Mouse (Mus musculus): Measurements from ENCODE around the gene Myrfl. TPM values are rescaled to one million over a fixed set of nuclear protein-coding genes. Genes with fewer than 3 reads are reported as not detected.

Myrfl gene
- polyA plus RNA-seq, 1 experiment: 0.07 TPM

GRCm38 (mm10) chr10:116913647-116914273 is 17.0 kb upstream of the Myrfl start:
- no peak for DNase-seq (ENCODE audit: low read depth)

DNA sequence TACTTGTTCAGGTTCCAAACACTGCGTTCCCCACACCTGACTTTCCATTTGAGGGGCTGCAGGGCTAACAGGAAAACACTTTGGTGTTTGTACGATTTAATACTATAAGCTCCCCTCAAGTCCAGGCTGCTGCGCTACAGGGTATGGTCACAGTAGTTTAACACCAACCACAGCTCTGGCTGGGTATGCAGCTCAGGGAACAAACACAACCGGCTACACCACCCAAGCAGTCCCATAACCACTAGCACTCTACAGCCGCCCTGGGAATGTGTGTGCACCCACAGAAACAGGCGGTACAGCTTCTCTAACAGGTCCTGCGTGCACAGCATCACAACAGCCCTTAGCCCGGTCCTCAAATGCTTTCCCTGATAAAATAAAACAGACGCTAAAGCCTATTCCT is 16.1 kb upstream of the Myrfl start:
- no peak for DNase-seq (ENCODE audit: low read depth)

- no peak for DNase-seq (ENCODE audit: low read depth)
Observed at GRCm38 (mm10) chr10:116908901-116909642, 12.4 kb upstream of the Myrfl start.

DNA sequence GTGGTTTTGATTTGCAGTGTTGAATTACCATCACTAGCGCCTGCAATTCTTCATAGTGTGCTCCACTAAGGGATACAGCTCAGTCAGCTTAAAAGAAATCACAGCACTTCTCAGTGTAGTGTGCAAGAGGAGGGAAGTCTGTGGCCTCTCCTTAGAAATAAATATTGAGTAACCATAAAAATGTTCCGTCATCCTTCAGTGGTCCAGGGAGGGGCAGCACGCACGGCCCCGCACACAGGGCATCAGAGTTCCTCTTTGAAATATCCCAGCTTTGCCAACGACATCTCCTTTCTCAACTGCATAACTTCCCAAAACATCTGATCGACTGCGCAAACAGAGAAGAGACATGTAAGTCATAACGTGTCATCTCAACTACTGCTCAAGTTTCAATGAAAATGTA is 10.1 kb upstream of the Myrfl start:
- no peak for DNase-seq (ENCODE audit: low read depth)

DNA sequence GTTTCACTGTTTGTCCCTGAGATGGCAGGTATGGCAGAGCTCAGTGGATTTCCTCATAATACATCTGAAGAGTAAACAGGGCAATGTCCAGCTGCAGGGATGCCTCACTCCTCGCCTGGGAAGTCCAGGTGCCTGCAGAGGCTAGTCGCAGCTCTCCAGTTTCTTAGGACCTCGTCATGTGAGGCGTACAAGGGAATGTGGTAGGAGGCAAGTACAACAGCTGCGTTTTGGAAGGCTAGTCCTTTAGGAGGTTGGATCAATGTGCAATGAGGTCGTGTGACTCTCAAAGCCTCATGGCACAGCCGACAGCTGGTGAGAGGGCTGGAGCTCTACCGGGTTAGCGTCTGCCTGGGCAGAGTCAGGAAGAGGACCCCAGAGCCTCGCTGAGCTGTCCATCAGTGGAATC is 7.8 kb upstream of the Myrfl start:
- no peak for DNase-seq (ENCODE audit: low read depth)

- DNase-seq (ENCODE audit: low read depth): no peak
Observed at GRCm38 (mm10) chr10:116895108-116895833, 1.4 kb downstream of the Myrfl start.

GRCm38 (mm10) chr10:116894540-116894939 is 2.2 kb downstream of the Myrfl start:
- DNase-seq (ENCODE audit: low read depth): no peak

DNA sequence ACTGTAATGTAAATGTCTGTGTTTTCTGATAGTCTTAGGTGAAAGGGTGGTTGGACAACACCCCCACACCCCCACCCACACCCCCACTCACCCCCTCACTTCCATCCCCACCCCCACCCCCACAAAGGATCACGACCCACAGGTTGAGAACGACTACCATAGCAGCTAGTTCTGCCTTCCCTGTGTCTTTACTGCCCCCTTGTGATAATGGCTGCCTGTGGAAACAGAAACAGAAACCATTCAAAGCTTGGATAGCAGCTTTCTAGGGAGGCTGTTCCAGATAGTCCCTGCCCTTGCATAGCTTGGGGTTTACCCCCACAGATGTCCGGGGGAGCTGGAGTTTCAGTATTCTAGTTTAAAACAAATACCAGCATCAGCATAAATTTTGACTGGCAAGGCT is 3.0 kb downstream of the Myrfl start:
- no peak for DNase-seq (ENCODE audit: low read depth)

- DNase-seq (ENCODE audit: low read depth): no peak
Observed at GRCm38 (mm10) chr10:116890587-116890986, 6.1 kb downstream of the Myrfl start.

DNA sequence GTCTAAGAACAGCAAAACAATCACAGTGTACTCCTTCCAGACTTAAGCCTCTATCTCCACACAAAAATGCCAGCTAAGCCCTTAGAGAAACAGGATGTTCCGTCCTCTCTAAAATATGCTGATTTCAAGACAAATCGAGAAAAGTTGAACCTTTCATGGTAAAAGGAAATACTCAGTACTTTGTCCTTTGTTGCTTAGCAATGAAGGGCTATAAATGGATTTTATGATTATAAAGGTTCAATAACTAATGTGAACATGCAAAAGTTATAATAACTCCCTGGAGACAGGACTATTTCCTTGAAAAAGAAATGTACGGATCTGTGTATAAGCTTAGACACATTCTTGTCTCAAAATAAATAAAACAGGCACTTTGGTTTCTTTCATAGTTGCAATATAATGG is 12.2 kb downstream of the Myrfl start:
- DNase-seq (ENCODE audit: low read depth): no peak

DNA sequence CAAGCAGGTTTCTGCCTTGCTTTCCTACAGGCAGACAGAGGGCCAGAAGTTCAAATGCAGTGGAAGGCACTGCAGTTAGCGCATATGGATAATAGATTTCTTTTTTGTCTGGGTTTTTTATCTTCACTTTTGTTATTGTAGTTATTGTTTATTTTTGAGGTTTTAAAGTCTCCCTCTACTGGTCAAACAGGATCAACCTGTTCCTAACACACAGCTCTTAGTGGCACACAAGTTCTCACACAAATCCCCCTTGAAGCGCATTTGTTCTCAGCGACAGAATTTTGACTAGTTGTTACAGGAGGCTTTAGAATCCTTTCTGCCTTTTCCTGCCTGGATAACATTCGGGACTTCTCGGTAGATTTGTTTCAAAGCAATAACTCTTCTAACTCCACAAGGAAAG is 13.2 kb downstream of the Myrfl start:
- no peak for DNase-seq (ENCODE audit: low read depth)

DNA sequence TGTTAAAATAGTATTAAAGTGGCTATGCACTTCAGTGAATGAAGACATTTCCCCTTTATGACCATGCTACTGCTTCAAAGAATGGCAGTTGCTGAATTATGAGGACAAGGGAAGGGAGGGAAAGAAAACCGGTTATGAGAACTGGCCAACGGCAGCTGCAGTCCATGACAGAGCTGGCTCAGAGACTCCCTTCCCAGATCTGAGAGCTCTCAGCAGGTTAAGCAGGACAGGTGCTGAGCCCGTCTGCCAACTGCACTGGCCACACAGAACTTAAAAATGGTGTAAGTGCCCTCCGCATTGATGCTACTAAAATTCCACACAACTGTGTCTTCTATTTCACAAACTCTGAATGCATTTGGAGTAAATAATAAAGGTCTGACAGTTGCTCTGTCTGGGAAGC is 19.3 kb downstream of the Myrfl start:
- DNase-seq (ENCODE audit: low read depth): no peak

- DNase-seq (ENCODE audit: low read depth): no peak
Observed at GRCm38 (mm10) chr10:116874490-116874889, 22.2 kb downstream of the Myrfl start.

- DNase-seq (ENCODE audit: low read depth): no peak
Observed at GRCm38 (mm10) chr10:116872016-116872410, 24.7 kb downstream of the Myrfl start.

- no peak for DNase-seq (ENCODE audit: low read depth)
Observed at GRCm38 (mm10) chr10:116871329-116872015, 25.2 kb downstream of the Myrfl start.

- no peak for DNase-seq (ENCODE audit: low read depth)
Observed at GRCm38 (mm10) chr10:116870819-116871218, 25.9 kb downstream of the Myrfl start.

DNA sequence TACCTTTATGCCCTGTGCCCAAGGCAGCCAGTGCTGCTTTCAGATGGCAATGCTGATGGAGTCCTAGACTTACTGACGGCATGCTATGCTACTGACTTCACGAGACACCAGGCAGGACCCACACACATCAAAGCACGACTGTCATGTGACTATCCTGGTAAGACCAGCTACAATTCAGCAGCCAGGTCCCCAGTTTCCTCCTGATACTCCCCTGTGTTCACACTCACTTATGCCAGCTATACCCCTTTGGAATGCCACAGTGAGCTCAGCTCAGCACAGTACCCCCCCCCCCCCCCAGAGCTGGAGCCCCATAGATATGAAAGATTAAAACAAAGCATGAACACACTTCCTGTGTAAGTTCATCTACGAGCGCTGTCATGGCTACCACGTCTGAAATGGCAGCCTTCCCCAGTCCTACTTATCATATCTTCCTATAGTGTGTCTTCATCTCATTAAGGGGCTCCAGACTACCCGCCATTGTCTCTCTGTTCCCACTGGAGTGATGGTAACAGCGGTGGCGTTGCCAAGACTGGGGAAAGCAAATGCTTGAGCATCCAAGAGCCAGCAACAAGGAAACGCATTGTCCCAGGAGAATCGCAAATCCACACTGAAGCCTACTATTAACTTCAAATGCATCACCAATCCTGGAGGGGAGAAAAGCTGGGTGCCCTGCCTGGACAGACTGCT is 43.4 kb downstream of the Myrfl start:
- DNase-seq (ENCODE audit: low read depth): no peak

DNA sequence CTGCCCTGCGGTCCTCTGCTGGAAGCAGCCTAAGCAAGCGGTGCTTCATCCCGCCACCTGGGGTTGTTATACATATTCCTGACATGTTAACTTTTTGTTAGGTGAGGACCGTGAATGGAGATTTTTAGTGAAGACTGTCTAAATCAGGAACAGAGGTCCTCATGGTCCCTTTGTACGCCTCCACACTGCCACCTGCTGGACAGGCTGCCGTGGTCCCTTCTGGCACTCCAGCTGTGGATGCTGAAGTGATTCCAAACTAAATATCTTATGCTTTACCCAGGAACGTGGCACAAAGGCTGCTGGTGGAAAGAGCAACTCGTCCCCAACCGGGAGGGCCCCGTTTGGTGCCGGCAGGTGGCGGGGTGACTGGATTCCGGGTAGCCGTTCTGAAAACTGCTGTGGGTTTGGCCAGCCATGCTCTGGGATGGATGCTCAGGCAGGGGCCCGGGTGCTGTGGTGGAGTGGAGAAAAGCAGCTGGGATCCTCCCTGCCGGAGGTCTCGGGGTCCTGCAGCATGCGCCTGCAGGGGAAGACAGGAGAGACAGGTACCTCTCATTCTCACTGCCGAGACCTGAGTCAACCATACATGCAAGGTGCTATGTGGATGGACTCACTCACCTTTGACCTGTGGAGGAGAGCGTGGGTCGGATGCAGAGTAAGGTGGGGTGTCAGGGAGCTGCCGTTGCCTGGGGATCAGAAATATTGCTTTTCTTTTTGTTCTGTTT is 47.8 kb downstream of the Myrfl start:
- no peak for DNase-seq (ENCODE audit: low read depth)

DNA sequence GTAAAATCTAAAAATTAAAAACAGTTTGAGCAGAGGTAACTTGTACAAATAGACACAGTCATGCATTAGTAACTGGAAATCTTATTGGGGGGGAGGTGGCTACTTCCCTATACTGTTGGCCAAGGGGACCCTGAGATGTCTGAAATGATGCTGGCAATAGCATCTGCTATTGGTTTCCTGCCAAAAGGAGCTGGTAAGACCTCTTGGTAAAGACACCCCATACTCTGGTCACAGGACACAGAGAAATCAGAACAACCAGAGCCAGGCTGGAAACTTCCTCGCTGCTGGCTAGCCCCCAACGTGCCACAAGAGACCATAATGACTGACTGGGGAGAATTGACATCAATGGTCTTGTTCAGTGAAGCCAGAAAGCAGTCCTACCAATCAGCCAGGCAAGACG is 55.2 kb downstream of the Myrfl start:
- no peak for DNase-seq (ENCODE audit: low read depth)

DNA sequence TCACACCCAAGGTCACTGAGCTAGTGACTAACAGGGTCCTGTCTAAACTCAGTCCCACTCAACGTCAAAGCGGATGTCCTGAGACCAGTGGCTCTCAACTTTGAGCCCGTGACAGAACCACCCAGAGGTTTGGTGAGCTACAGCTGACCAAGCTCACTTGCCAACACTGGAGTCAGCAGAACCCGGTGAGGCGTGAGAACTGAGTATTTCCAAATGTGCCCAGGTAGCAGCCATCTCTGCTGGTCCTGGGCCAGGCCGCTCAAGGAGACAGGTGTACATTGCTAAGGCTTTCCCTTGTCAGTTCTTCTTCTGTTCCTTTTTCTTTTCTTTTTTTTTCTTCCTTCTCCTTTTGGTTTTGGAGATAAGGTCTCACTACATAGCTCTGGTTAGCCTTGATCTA is 66.0 kb downstream of the Myrfl start:
- no peak for DNase-seq (ENCODE audit: low read depth)

- DNase-seq (ENCODE audit: low read depth): no peak
Observed at GRCm38 (mm10) chr10:116828099-116828498, 68.6 kb downstream of the Myrfl start.

Measured in gonadal fat pad, adult 2 months (tissue).